Mouse (Mus musculus): ENCODE measurements around the gene Gm6482.
"Not testable (repeated sequence)": the region's sequence is repeated elsewhere in the genome, so short reads cannot be mapped to it uniquely, and the experiment has no call there.

Gm6482 gene

GRCm38 (mm10) chr14:41408181-41408580 is at the start of gene Gm6482:
Gene Gm6482, minus strand, starts transcription at chr14:41408281.
- not testable (repeated sequence) for DNase-seq (ENCODE audit: low spot score in 2 of 2)

- DNase-seq (ENCODE audit: low spot score in 2 of 2): not testable (repeated sequence)
These were observed 45.3 kb upstream of the Gm6482 start, which contains the start of gene Gm7954 for GRCm38 (mm10) chr14:41453418-41453817. Gene Gm7954, minus strand, starts transcription at chr14:41453518.

- not testable (repeated sequence) for DNase-seq (ENCODE audit: low spot score in 2 of 2)
These were observed 17.5 kb upstream of the Gm6482 start for GRCm38 (mm10) chr14:41425393-41426075.

GRCm38 (mm10) chr14:41424694-41425093 is 16.6 kb upstream of the Gm6482 start:
- not testable (repeated sequence) for DNase-seq (ENCODE audit: low spot score in 2 of 2)

- DNase-seq (ENCODE audit: low spot score in 2 of 2): not testable (repeated sequence)
These were observed 21.8 kb downstream of the Gm6482 start, which contains the start of gene Gm7945 for GRCm38 (mm10) chr14:41386279-41386678. Gene Gm7945, minus strand, starts transcription at chr14:41386379.
